12 mouse cellular contexts compared by ENCODE assay signal in the genomic region with DNA sequence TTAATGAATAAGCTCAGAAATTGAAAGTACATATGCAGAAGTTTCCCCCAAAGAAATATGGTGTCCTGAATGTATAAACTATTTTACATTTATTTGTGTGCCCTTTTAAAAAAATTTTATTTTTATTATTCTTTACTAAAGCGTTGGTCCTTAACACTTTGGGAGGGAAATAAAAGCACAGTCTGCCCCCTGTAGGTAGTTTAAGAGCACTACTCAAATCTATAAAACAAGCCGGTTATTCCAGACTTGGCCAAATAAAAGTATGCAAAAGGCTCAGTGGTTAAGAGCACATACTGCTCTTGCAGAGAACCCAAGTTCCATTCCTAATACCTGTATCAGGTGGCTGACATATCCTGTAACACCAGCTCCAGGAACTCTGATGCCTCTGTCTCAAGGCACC.
A peak's percentile ranks its signal among the peaks of the same experiment; 100 is the strongest.
DNase-seq lines count a peak whose midpoint lies in the region; ATAC-seq and TF ChIP-seq lines count a peak whose summit lies in the region.
"Had no signal": no experiment of that assay in that cellular context is flagged by ENCODE, and none has a peak within 500 bp of the region (broad histone marks: within the 10 kb centered on the region; RNA-seq: fewer than 3 reads in every experiment).

No protein-coding gene starts in this region.

- ATAC-seq in heart, postnatal 0 days (ENCODE audit: insufficient read depth, low read depth): no peak
- no peak for ATAC-seq in heart, embryonic 12.5 days (ENCODE audit: insufficient number of reproducible peaks, low FRiP score)
- ATAC-seq in midbrain, embryonic 14.5 days (ENCODE audit: low FRiP score, low TSS enrichment): no peak; the same call in 1 of the 2 replicates
- no peak for ATAC-seq in hindbrain, embryonic 14.5 days (ENCODE audit: low FRiP score)

- H3K36me3 ChIP-seq in heart, postnatal 0 days (replicated peaks; ENCODE audit: control insufficient read depth, insufficient read depth, low read length): 0 out of 2 replicates have a peak, but pooled peaks cover 5% of the 10 kb centered on the region
- H3K36me3 ChIP-seq in heart, embryonic 12.5 days: peaks cover 3% of the 10 kb centered on the region; the same call in 1 of the 2 replicates
- H3K36me3 ChIP-seq in midbrain, embryonic 14.5 days (ENCODE audit: control insufficient read depth, insufficient read depth, low read length): peaks cover 13% of the 10 kb centered on the region
- H3K36me3 ChIP-seq in midbrain, embryonic 10.5 days: 0 out of 2 replicates have a peak, but pooled peaks cover 3% of the 10 kb centered on the region
- H3K36me3 ChIP-seq in hindbrain, embryonic 14.5 days (replicated peaks; ENCODE audit: control insufficient read depth, insufficient read depth): peaks cover 17% of the 10 kb centered on the region
- H3K36me3 ChIP-seq: heart, embryonic 15.5 days had no signal

- no peaks in the 10 kb centered on the region for H3K27me3 ChIP-seq in heart, postnatal 0 days (ENCODE audit: control insufficient read depth, insufficient read depth, low read length)
- H3K27me3 ChIP-seq in heart, embryonic 12.5 days (replicated peaks): no peaks in the 10 kb centered on the region
- no peaks in the 10 kb centered on the region for H3K27me3 ChIP-seq in midbrain, embryonic 14.5 days (ENCODE audit: control insufficient read depth, insufficient read depth, low read length)
- H3K27me3 ChIP-seq in midbrain, embryonic 10.5 days (ENCODE audit: low read depth, poor library complexity, severe bottlenecking): no peaks in the 10 kb centered on the region
- no peaks in the 10 kb centered on the region for H3K27me3 ChIP-seq in hindbrain, embryonic 14.5 days (ENCODE audit: control insufficient read depth, insufficient read depth, low read length)
- H3K27me3 ChIP-seq: heart, embryonic 15.5 days had no signal

- H3K9ac ChIP-seq in heart, postnatal 0 days (replicated peaks; ENCODE audit: low read depth, low read length): no peak overlapping the region
- no peak overlapping the region for H3K9ac ChIP-seq in heart, embryonic 12.5 days
- H3K9ac ChIP-seq in midbrain, embryonic 14.5 days (replicated peaks; ENCODE audit: low read length): no peak overlapping the region
- no peak overlapping the region for H3K9ac ChIP-seq in hindbrain, embryonic 14.5 days
- H3K9ac ChIP-seq: heart, embryonic 15.5 days had no signal

- peak; percentile 23 for TF ChIP-seq CTCF in heart, postnatal 0 days (IDR thresholded peaks at IDR 0.05; ENCODE audit: low read depth)

- no peak for DNase-seq in heart, postnatal 0 days (ENCODE audit: low spot score)
- peak; percentile 39 for DNase-seq in midbrain, embryonic 14.5 days
- no peak for DNase-seq in midbrain, embryonic 10.5 days (ENCODE audit: low spot score)
- DNase-seq in embryo, embryonic 11 days: peak; percentile 30
- peak; percentile 31 for DNase-seq in retina, postnatal 1 day
- DNase-seq in gastrocnemius, adult 8-10 months (ENCODE audit: low spot score in 2 of 2): no peak
- DNase-seq in hindbrain, embryonic 14.5 days (ENCODE audit: low spot score): no peak
- DNase-seq: adrenal gland, postnatal 14 days; cerebellum, adult 2 months; kidney, adult 11 months had no signal

- no peaks in the 10 kb centered on the region for H3K9me3 ChIP-seq in heart, postnatal 0 days (replicated peaks; ENCODE audit: control insufficient read depth, low read length)
- no peaks in the 10 kb centered on the region for H3K9me3 ChIP-seq in heart, embryonic 12.5 days (replicated peaks)
- H3K9me3 ChIP-seq in midbrain, embryonic 14.5 days (ENCODE audit: control insufficient read depth, low read length): no peaks in the 10 kb centered on the region
- no peaks in the 10 kb centered on the region for H3K9me3 ChIP-seq in midbrain, embryonic 10.5 days (replicated peaks)
- H3K9me3 ChIP-seq in hindbrain, embryonic 14.5 days (ENCODE audit: control insufficient read depth, low read length): no peaks in the 10 kb centered on the region
- H3K9me3 ChIP-seq: heart, embryonic 15.5 days had no signal

- no peak overlapping the region for H3K4me2 ChIP-seq in heart, postnatal 0 days (ENCODE audit: low read depth, low read length)
- no peak overlapping the region for H3K4me2 ChIP-seq in heart, embryonic 12.5 days
- no peak overlapping the region for H3K4me2 ChIP-seq in midbrain, embryonic 14.5 days (ENCODE audit: low read length)
- no peak overlapping the region for H3K4me2 ChIP-seq in hindbrain, embryonic 14.5 days (replicated peaks)
- H3K4me2 ChIP-seq: heart, embryonic 15.5 days had no signal

- H3K4me3 ChIP-seq in heart, postnatal 0 days (ENCODE audit: low read depth, low read length): no peak overlapping the region
- no peak overlapping the region for H3K4me3 ChIP-seq in heart, embryonic 12.5 days
- H3K4me3 ChIP-seq in midbrain, embryonic 14.5 days (replicated peaks; ENCODE audit: low read depth, low read length): no peak overlapping the region
- H3K4me3 ChIP-seq in midbrain, embryonic 10.5 days: no peak overlapping the region
- no peak overlapping the region for H3K4me3 ChIP-seq in hindbrain, embryonic 14.5 days (replicated peaks; ENCODE audit: low read length)
- H3K4me3 ChIP-seq: heart, embryonic 15.5 days had no signal

- WGBS in heart, postnatal 0 days: 52% methylated on average over 2 of the region's 2 CpGs
- 68% methylated on average over 2 of the region's 2 CpGs for WGBS in heart, embryonic 12.5 days
- 63% methylated on average over 2 of the region's 2 CpGs for WGBS in midbrain, embryonic 14.5 days
- 65% methylated on average over 2 of the region's 2 CpGs for WGBS in midbrain, embryonic 10.5 days
- 58% methylated on average over 2 of the region's 2 CpGs for WGBS in hindbrain, embryonic 14.5 days

- TF ChIP-seq EP300 in heart, postnatal 0 days (IDR thresholded peaks at IDR 0.05; ENCODE audit: low read depth): no peak

- no peaks in the 10 kb centered on the region for H3K4me1 ChIP-seq in heart, postnatal 0 days (ENCODE audit: control insufficient read depth, insufficient read depth)
- no peaks in the 10 kb centered on the region for H3K4me1 ChIP-seq in heart, embryonic 12.5 days (replicated peaks)
- no peaks in the 10 kb centered on the region for H3K4me1 ChIP-seq in midbrain, embryonic 14.5 days (ENCODE audit: control insufficient read depth, insufficient read depth, low read length)
- H3K4me1 ChIP-seq in midbrain, embryonic 10.5 days: no peaks in the 10 kb centered on the region
- H3K4me1 ChIP-seq in hindbrain, embryonic 14.5 days (replicated peaks; ENCODE audit: control insufficient read depth, insufficient read depth, low read length): no peaks in the 10 kb centered on the region
- H3K4me1 ChIP-seq: heart, embryonic 15.5 days had no signal

- H3K27ac ChIP-seq in heart, postnatal 0 days (ENCODE audit: low read depth): no peak overlapping the region
- no peak overlapping the region for H3K27ac ChIP-seq in heart, embryonic 12.5 days (ENCODE audit: poor library complexity, severe bottlenecking)
- no peak overlapping the region for H3K27ac ChIP-seq in midbrain, embryonic 14.5 days (replicated peaks; ENCODE audit: low read depth, low read length)
- H3K27ac ChIP-seq in midbrain, embryonic 10.5 days (replicated peaks): no peak overlapping the region
- no peak overlapping the region for H3K27ac ChIP-seq in hindbrain, embryonic 14.5 days
- H3K27ac ChIP-seq: heart, embryonic 15.5 days had no signal

Comparison
In these comparisons a context has a peak if more than half of its experiments do, and no peak if none do; other contexts are left out.
1. DNase-seq: peak in midbrain, embryonic 14.5 days (single experiment), embryo, embryonic 11 days (single experiment) and retina, postnatal 1 day (single experiment); none in heart, postnatal 0 days (single experiment), midbrain, embryonic 10.5 days (single experiment), gastrocnemius, adult 8-10 months (0 of 2) and hindbrain, embryonic 14.5 days (single experiment).